Mouse (Mus musculus): ENCODE results near the gene Man1a2. TPM values are rescaled to one million over a fixed set of nuclear protein-coding genes. Genes with fewer than 3 reads are reported as not detected.

Man1a2 gene
- total and polyA plus RNA-seq, 3 experiments: 27.1 to 261 (median 33.2) TPM

DNA sequence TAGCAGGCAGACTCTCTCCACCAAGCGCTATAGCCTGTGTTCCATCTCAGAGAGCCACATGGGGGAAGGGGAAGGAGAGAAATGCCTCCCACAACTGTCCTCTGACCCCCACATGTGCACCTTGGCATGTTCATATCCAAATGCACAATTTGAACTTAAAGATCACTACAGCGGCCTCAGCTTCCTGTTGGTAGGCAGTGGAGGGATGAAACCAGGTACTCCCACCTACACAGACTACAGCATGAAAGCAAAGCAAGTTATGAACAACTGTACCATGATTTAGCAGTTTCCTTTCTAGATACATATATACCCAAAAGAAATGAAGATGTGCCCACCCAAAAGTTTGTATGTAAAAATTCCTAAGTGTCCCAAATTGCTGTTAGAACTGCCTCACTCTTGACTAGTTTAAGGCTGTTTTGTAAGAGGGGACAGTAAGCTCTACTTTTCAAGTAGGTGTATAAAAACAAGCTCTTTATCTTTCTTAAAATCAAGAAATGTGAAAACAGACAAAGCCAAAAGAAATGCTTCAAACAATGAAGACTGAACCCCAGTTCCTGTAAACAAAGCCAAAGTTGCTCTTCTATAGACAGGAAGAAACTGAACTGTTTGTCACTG lies 123.6 kb downstream of the Man1a2 start:
- H3K9me3 ChIP-seq (replicated peaks; ENCODE audit: insufficient read depth, low read length): no peaks in the 10 kb centered on the region

DNA sequence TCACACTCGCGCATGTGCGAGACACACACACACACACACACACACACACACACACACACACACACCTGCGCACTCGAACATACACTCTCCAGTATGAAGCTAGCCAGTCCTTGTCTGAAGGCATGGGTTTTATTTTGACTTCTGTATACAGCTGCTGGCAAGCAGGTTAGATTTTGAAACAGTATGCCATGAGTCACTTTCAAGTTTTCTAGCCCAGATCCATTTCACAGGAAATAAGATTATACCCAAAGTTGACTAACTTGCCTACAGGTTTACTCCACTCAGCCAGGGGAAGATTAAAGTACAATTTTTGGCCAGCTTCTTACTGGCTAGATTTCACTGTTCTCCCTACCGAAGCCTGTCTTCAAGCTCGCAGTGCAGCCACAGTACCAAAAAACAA lies 125.9 kb downstream of the Man1a2 start:
- TF ChIP-seq CTCF (IDR thresholded peaks at IDR 0.05 in 2 of 3, conservative IDR thresholded peaks at IDR 0.05 in 1 of 3; ENCODE audit: control insufficient read depth in 1 of 3, insufficient read depth in 1 of 3, low read depth in 2 of 3, low read length in 3 of 3, poor library complexity in 1 of 3, severe bottlenecking in 1 of 3): no peak
- no peak for TF ChIP-seq GATA1 (IDR thresholded peaks at IDR 0.05; ENCODE audit: low read depth, low read length)
- no peak for TF ChIP-seq CHD2 (IDR thresholded peaks at IDR 0.05; ENCODE audit: low read length)
- TF ChIP-seq CHD1 (IDR thresholded peaks at IDR 0.05; ENCODE audit: low read depth, low read length): no peak
- TF ChIP-seq USF1 (IDR thresholded peaks at IDR 0.05; ENCODE audit: low read depth, low read length): no peak
- TF ChIP-seq ZNF384 (IDR thresholded peaks at IDR 0.05; ENCODE audit: low read depth, low read length): no peak
- TF ChIP-seq POLR2AphosphoS5 (IDR thresholded peaks at IDR 0.05; ENCODE audit: borderline replicate concordance, low read depth, low read length): no peak
- TF ChIP-seq MYC (IDR thresholded peaks at IDR 0.05; ENCODE audit: low read depth, low read length): no peak
- TF ChIP-seq BHLHE40 (IDR thresholded peaks at IDR 0.05; ENCODE audit: borderline replicate concordance, low read depth, low read length): no peak
- TF ChIP-seq E2F4 (IDR thresholded peaks at IDR 0.05; ENCODE audit: borderline replicate concordance, low read depth, low read length): no peak
- no peaks in the 10 kb centered on the region for H3K79me2 ChIP-seq (ENCODE audit: control insufficient read depth, insufficient read depth, low read length, poor library complexity)
- no peaks in the 10 kb centered on the region for H3K27me3 ChIP-seq (ENCODE audit: control insufficient read depth in 1 of 2, insufficient read depth in 2 of 2, low read length in 2 of 2)
- no peak overlapping the region for H3K9ac ChIP-seq (ENCODE audit: control insufficient read depth, low read depth, low read length, poor library complexity, severe bottlenecking)
- H3K4me1 ChIP-seq (ENCODE audit: control insufficient read depth in 1 of 2, insufficient read depth in 2 of 2, low read length in 2 of 2): no peaks in the 10 kb centered on the region
- H3K4me3 ChIP-seq (ENCODE audit: control insufficient read depth in 1 of 2, insufficient read depth in 1 of 2, low read depth in 2 of 2, low read length in 2 of 2): no peak overlapping the region
- H3K36me3 ChIP-seq (ENCODE audit: control insufficient read depth in 1 of 2, insufficient read depth in 2 of 2, low read length in 2 of 2): no peaks in the 10 kb centered on the region
- H3K27ac ChIP-seq (ENCODE audit: control insufficient read depth, low read depth, low read length): no peak overlapping the region
- no peaks in the 10 kb centered on the region for H3K9me3 ChIP-seq (replicated peaks; ENCODE audit: insufficient read depth, low read length)
- no peak for DNase-seq (ENCODE audit: low read depth, low spot score)

More for the DNA sequence above, 123.6 kb downstream of the Man1a2 start:
- no peak for TF ChIP-seq USF2 (IDR thresholded peaks at IDR 0.05; ENCODE audit: borderline replicate concordance in 1 of 2, insufficient read depth in 1 of 2, low read depth in 1 of 2, low read length in 2 of 2)
- no peak for TF ChIP-seq POLR2AphosphoS5 (IDR thresholded peaks at IDR 0.05; ENCODE audit: borderline replicate concordance, low read depth, low read length)
- no peak for TF ChIP-seq CHD2 (IDR thresholded peaks at IDR 0.05; ENCODE audit: low read length)
- TF ChIP-seq NRF1 (IDR thresholded peaks at IDR 0.05; ENCODE audit: insufficient read depth, low read depth, low read length, poor library complexity, severe bottlenecking): no peak
- TF ChIP-seq KAT2A (conservative IDR thresholded peaks at IDR 0.05; ENCODE audit: low read depth, low read length): no peak
- no peak for TF ChIP-seq RAD21 (IDR thresholded peaks at IDR 0.05; ENCODE audit: low read depth, low read length)
- no peak for TF ChIP-seq GATA1 (IDR thresholded peaks at IDR 0.05; ENCODE audit: low read depth, low read length)
- H3K27ac ChIP-seq (ENCODE audit: control insufficient read depth, low read depth, low read length): no peak overlapping the region
- H3K27me3 ChIP-seq (ENCODE audit: control insufficient read depth in 1 of 2, insufficient read depth in 2 of 2, low read length in 2 of 2): no peaks in the 10 kb centered on the region
- H3K4me1 ChIP-seq (ENCODE audit: control insufficient read depth in 1 of 2, insufficient read depth in 2 of 2, low read length in 2 of 2): no peaks in the 10 kb centered on the region
- no peak overlapping the region for H3K9ac ChIP-seq (ENCODE audit: control insufficient read depth, low read depth, low read length, poor library complexity, severe bottlenecking)
- H3K79me2 ChIP-seq (ENCODE audit: control insufficient read depth, insufficient read depth, low read length, poor library complexity): no peaks in the 10 kb centered on the region
- H3K4me3 ChIP-seq (ENCODE audit: control insufficient read depth in 1 of 2, insufficient read depth in 1 of 2, low read depth in 2 of 2, low read length in 2 of 2): no peak overlapping the region
- no peak for DNase-seq (ENCODE audit: low read depth, low spot score)
- H3K36me3 ChIP-seq (ENCODE audit: control insufficient read depth in 1 of 2, insufficient read depth in 2 of 2, low read length in 2 of 2): no peaks in the 10 kb centered on the region
